Mouse (Mus musculus): ENCODE data around the gene 1700020D05Rik.
"Not testable (repeated sequence)": the region's sequence is repeated elsewhere in the genome, so short reads cannot be mapped to it uniquely, and the experiment has no call there.

Gene 1700020D05Rik

GRCm38 (mm10) chr19:5495353-5496051, 8.1 kb downstream of the 1700020D05Rik start:
- no peak for DNase-seq (ENCODE audit: extremely low spot score, low spot score)

- no peak for DNase-seq (ENCODE audit: extremely low spot score, low spot score)
Observed at GRCm38 (mm10) chr19:5494314-5494713, 9.3 kb downstream of the 1700020D05Rik start.

- not testable (repeated sequence) for DNase-seq (ENCODE audit: extremely low spot score, low spot score)
Observed at GRCm38 (mm10) chr19:5493301-5493721, 10.3 kb downstream of the 1700020D05Rik start.

- DNase-seq (ENCODE audit: extremely low spot score, low spot score): no peak
Observed at GRCm38 (mm10) chr19:5492641-5493040, 10.9 kb downstream of the 1700020D05Rik start.

- peak; percentile 79 for DNase-seq (ENCODE audit: extremely low spot score, low spot score)
Observed at GRCm38 (mm10) chr19:5490898-5491708, 12.5 kb downstream of the 1700020D05Rik start.

GRCm38 (mm10) chr19:5490313-5490897, 13.2 kb downstream of the 1700020D05Rik start, which contains the start of gene Cfl1:
Cfl1 (plus strand) TSS chr19:5490455.
- peak; percentile 96 for DNase-seq (ENCODE audit: extremely low spot score, low spot score)

GRCm38 (mm10) chr19:5489721-5490120, 13.9 kb downstream of the 1700020D05Rik start:
- DNase-seq (ENCODE audit: extremely low spot score, low spot score): not testable (repeated sequence)

GRCm38 (mm10) chr19:5488878-5489571, 14.6 kb downstream of the 1700020D05Rik start:
- DNase-seq (ENCODE audit: extremely low spot score, low spot score): peak; percentile 96

GRCm38 (mm10) chr19:5487768-5488550, 15.6 kb downstream of the 1700020D05Rik start, which contains the start of gene Mus81:
Mus81 (minus strand) TSS chr19:5488402.
- peak; percentile 96 for DNase-seq (ENCODE audit: extremely low spot score, low spot score)

GRCm38 (mm10) chr19:5486771-5487170, 16.8 kb downstream of the 1700020D05Rik start:
- no peak for DNase-seq (ENCODE audit: extremely low spot score, low spot score)

- no peak for DNase-seq (ENCODE audit: extremely low spot score, low spot score)
Observed at GRCm38 (mm10) chr19:5486286-5486685, 17.3 kb downstream of the 1700020D05Rik start.

- DNase-seq (ENCODE audit: extremely low spot score, low spot score): no peak
Observed at GRCm38 (mm10) chr19:5485821-5486220, 17.8 kb downstream of the 1700020D05Rik start.

GRCm38 (mm10) chr19:5485371-5485770, 18.2 kb downstream of the 1700020D05Rik start:
- no peak for DNase-seq (ENCODE audit: extremely low spot score, low spot score)

GRCm38 (mm10) chr19:5484496-5484895, 19.1 kb downstream of the 1700020D05Rik start:
- DNase-seq (ENCODE audit: extremely low spot score, low spot score): no peak

GRCm38 (mm10) chr19:5483386-5484359, 19.9 kb downstream of the 1700020D05Rik start:
- no peak for DNase-seq (ENCODE audit: extremely low spot score, low spot score)

GRCm38 (mm10) chr19:5481398-5481797, 22.2 kb downstream of the 1700020D05Rik start:
- DNase-seq (ENCODE audit: extremely low spot score, low spot score): no peak

- DNase-seq (ENCODE audit: extremely low spot score, low spot score): no peak
Observed at GRCm38 (mm10) chr19:5480016-5480415, 23.6 kb downstream of the 1700020D05Rik start.

- no peak for DNase-seq (ENCODE audit: extremely low spot score, low spot score)
Observed at GRCm38 (mm10) chr19:5477668-5478300, 25.8 kb downstream of the 1700020D05Rik start.
